Mouse (Mus musculus): ENCODE measurements around the gene Eepd1. TPM values are rescaled to one million over a fixed set of nuclear protein-coding genes. Genes with fewer than 3 reads are reported as not detected.

The Eepd1 gene
- total and polyA plus RNA-seq, 2 experiments from 2014 or later: 13.5 to 16.2 TPM

DNA sequence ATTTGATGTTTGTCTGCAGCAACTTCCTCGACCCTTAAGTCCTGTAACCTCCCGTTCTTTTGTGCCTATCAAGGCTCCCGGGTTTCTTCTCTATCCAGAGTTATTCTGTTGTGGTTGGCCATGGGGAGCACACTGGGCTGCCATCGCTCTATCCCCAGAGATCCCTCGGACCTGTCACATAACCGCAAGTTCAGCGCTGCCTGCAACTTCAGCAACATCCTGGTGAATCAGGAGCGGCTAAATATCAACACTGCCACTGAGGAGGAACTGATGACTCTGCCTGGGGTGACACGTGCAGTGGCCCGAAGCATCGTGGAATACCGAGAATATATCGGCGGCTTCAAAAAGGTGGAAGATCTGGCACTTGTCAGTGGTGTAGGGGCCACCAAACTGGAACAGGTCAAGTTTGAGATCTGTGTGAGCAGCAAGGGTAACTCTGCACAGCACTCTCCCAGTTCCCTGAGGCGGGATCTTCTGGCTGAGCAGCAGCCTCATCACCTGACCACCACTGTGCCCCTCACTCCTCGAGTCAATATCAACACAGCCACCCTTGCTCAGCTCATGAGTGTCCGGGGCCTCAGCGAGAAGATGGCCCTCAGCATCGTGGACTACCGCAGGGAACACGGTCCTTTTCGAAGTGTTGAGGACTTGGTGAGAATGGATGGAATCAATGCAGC, 1.1 kb downstream of the Eepd1 start:
- WGBS: 51% methylated on average over 22 of the region's 22 CpGs

DNA sequence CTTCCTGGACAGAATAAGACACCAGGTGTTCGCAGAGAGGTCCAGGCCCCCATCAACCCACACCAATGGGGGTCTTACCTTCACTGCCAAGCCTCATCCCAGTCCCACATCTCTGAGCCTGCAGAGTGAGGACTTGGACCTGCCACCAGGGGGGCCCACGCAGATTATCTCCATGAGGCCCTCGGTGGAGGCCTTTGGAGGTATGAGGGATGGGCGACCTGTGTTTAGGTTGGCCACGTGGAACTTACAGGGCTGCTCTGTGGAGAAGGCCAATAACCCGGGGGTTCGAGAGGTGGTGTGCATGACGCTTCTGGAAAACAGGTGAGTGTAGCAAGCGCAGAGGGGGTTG, 1.6 kb downstream of the Eepd1 start:
- Histone ChIP-seq H3K9ac (replicated peaks; ENCODE audit: low read length, poor library complexity, severe bottlenecking) (no peak overlapping the region), H3K27me3 (ENCODE audit: insufficient read depth, low read length) (no peaks in the 10 kb centered on the region), H3K4me2 (ENCODE audit: low read depth, low read length, poor library complexity, severe bottlenecking) (peak overlapping the region; percentile 81), H3K36me3 (ENCODE audit: insufficient read depth, low read length) (no peaks in the 10 kb centered on the region), H3K4me3 (ENCODE audit: low read depth, low read length) (peak overlapping the region; percentile 11; the same call in 1 of the 2 replicates), H3K9me3 (ENCODE audit: low read length) (no peaks in the 10 kb centered on the region), H3K4me1 (ENCODE audit: insufficient read depth, low read length) (peaks cover 8% of the 10 kb centered on the region; the same call in 1 of the 2 replicates), H3K27ac (ENCODE audit: low read depth, low read length) (no peak overlapping the region)
- ATAC-seq (ENCODE audit: low FRiP score): no peak
- WGBS: 87% methylated on average over 9 of the region's 9 CpGs
- TF ChIP-seq CTCF (IDR thresholded peaks at IDR 0.05): peak; percentile 38; the same call in 1 of the 2 replicates
- no peak for DNase-seq (ENCODE audit: low spot score)

More for the DNA sequence above, 1.1 kb downstream of the Eepd1 start:
- Histone ChIP-seq H3K4me1 (ENCODE audit: insufficient read depth, low read length) (peaks cover 8% of the 10 kb centered on the region; the same call in 1 of the 2 replicates), H3K36me3 (ENCODE audit: insufficient read depth, low read length) (no peaks in the 10 kb centered on the region), H3K9me3 (ENCODE audit: low read length) (no peaks in the 10 kb centered on the region), H3K27ac (ENCODE audit: low read depth, low read length) (no peak overlapping the region), H3K27me3 (ENCODE audit: insufficient read depth, low read length) (no peaks in the 10 kb centered on the region), H3K4me2 (ENCODE audit: low read depth, low read length, poor library complexity, severe bottlenecking) (peak overlapping the region; percentile 81), H3K9ac (replicated peaks; ENCODE audit: low read length, poor library complexity, severe bottlenecking) (no peak overlapping the region), H3K4me3 (ENCODE audit: low read depth, low read length) (peak overlapping the region; percentile 59)
- no peak for TF ChIP-seq CTCF (IDR thresholded peaks at IDR 0.05)
- no peak for ATAC-seq (ENCODE audit: low FRiP score)
- no peak for DNase-seq (ENCODE audit: low spot score)

DNA sequence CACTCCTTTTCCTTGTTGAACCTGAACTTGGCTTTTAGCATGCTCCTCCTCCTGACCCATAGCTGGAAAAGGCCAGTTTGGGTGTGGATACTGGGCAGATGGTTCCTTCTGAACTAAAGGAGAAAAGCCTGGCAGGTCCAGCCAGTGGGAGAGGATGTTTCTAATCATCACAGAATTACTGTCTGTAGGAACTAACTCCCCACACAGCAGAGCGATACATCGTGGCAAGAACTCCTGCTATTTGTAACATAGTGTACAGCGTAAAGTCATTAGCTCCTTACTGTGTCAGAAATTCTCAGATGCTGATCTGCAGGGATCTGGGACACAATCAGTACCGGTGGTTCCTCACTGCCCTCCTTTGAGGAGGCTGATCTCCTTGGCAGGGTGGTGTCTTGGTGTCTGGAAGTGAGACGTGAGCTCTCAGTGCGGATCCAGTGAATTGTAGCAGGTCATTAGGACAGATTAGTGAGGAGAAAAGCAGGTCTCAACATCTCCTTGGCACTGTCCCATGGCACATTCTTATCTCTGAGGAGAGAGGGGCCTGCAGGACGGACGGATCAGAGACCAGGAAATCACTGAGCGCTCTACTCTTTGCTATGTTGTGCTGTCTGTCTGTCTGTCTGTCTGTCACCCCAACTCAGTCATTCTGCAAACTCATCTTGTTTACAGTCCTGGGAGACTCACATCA, 2.7 kb downstream of the Eepd1 start:
- no peak for TF ChIP-seq CTCF (IDR thresholded peaks at IDR 0.05)
- H3K27ac ChIP-seq (ENCODE audit: low read depth, low read length): no peak overlapping the region
- H3K4me3 ChIP-seq (ENCODE audit: low read depth, low read length): peak overlapping the region; percentile 19; the same call in 1 of the 2 replicates
- DNase-seq (ENCODE audit: low spot score) (no peak), ATAC-seq (ENCODE audit: low FRiP score) (no peak)
- H3K27me3 ChIP-seq (ENCODE audit: insufficient read depth, low read length): no peaks in the 10 kb centered on the region
- H3K4me1 ChIP-seq (ENCODE audit: insufficient read depth, low read length): peaks cover 8% of the 10 kb centered on the region; the same call in 1 of the 2 replicates
- WGBS: 59% methylated on average over 9 of the region's 9 CpGs
- H3K9me3 ChIP-seq (ENCODE audit: low read length): no peaks in the 10 kb centered on the region
- no peak overlapping the region for H3K9ac ChIP-seq (replicated peaks; ENCODE audit: low read length, poor library complexity, severe bottlenecking)
- H3K36me3 ChIP-seq (ENCODE audit: insufficient read depth, low read length): no peaks in the 10 kb centered on the region
- H3K4me2 ChIP-seq (ENCODE audit: low read depth, low read length, poor library complexity, severe bottlenecking): peak overlapping the region; percentile 81

DNA sequence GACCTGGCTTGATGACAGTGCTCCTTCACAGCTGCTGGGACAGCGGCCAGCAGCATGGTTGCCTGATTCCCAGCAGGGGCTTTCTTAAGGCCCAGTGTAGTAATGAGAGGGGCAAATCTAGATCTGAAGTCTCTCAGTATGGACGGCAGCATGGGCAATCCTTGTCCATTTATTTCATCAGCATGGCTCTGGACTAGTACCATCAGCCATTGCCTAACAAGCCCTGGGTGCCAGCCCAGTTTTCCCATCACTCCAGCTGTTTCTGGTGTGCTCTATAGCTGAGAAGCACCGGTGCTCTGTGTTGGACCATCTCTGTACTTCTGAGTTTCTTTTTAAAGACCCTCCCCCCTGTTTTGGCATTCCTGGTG, 3.3 kb downstream of the Eepd1 start:
- no peaks in the 10 kb centered on the region for H3K9me3 ChIP-seq (ENCODE audit: low read length)
- ATAC-seq (ENCODE audit: low FRiP score) (no peak), DNase-seq (ENCODE audit: low spot score) (no peak)
- H3K36me3 ChIP-seq (ENCODE audit: insufficient read depth, low read length): no peaks in the 10 kb centered on the region
- peak overlapping the region; percentile 19; the same call in 1 of the 2 replicates for H3K4me3 ChIP-seq (ENCODE audit: low read depth, low read length)
- TF ChIP-seq CTCF (IDR thresholded peaks at IDR 0.05): no peak
- peak overlapping the region; percentile 81 for H3K4me2 ChIP-seq (ENCODE audit: low read depth, low read length, poor library complexity, severe bottlenecking)
- no peak overlapping the region for H3K9ac ChIP-seq (replicated peaks; ENCODE audit: low read length, poor library complexity, severe bottlenecking)
- 52% methylated on average over 3 of the region's 3 CpGs for WGBS
- no peaks in the 10 kb centered on the region for H3K27me3 ChIP-seq (ENCODE audit: insufficient read depth, low read length)
- peaks cover 8% of the 10 kb centered on the region; the same call in 1 of the 2 replicates for H3K4me1 ChIP-seq (ENCODE audit: insufficient read depth, low read length)
- H3K27ac ChIP-seq (ENCODE audit: low read depth, low read length): no peak overlapping the region

DNA sequence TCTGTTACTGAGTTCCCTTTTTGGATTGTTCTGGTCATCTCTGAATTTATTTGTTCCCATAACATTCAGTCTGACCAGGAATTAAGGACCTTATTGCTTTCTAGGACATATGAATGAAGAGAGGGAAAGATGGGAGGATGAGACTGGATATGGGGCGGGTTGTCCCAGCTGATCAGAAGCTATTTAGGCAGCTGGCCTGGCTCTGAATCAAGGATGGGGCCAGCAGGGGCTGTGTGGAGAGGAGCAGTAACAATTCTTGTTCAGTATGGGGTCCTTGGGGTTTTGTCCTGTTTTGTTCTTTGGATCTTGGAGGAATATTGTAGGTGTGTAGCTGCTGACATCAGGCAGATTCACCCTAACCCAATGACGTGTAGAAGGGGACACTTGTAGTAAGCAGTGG, 3.7 kb downstream of the Eepd1 start:
- peak overlapping the region; percentile 81 for H3K4me2 ChIP-seq (ENCODE audit: low read depth, low read length, poor library complexity, severe bottlenecking)
- H3K9ac ChIP-seq (replicated peaks; ENCODE audit: low read length, poor library complexity, severe bottlenecking): no peak overlapping the region
- 75% methylated on average over 2 of the region's 2 CpGs for WGBS
- no peak overlapping the region for H3K27ac ChIP-seq (ENCODE audit: low read depth, low read length)
- no peaks in the 10 kb centered on the region for H3K36me3 ChIP-seq (ENCODE audit: insufficient read depth, low read length)
- peak overlapping the region; percentile 19; the same call in 1 of the 2 replicates for H3K4me3 ChIP-seq (ENCODE audit: low read depth, low read length)
- TF ChIP-seq CTCF (IDR thresholded peaks at IDR 0.05): no peak
- peaks cover 8% of the 10 kb centered on the region; the same call in 1 of the 2 replicates for H3K4me1 ChIP-seq (ENCODE audit: insufficient read depth, low read length)
- no peak for ATAC-seq (ENCODE audit: low FRiP score)
- H3K9me3 ChIP-seq (ENCODE audit: low read length): no peaks in the 10 kb centered on the region
- H3K27me3 ChIP-seq (ENCODE audit: insufficient read depth, low read length): no peaks in the 10 kb centered on the region
- no peak for DNase-seq (ENCODE audit: low spot score)

DNA sequence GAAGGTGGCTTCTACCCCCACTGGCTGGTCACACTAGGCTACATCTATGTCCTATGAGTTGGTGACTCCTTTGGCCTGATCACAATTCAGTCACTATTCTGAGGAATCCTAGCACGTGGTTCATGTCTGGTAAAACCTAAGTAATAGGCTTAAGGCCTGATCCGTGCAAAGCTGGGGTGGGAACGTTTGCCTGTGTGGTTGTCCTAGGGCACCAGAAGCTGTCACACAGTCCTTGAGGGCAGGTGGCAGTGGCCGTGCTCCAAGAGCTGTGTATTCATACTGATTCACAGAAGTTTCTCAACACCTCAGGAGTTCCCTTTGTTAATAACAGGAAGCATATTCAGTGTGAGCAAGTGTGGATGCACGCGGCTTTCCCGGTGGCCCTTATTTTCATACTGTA, 4.1 kb downstream of the Eepd1 start:
- H3K9ac ChIP-seq (replicated peaks; ENCODE audit: low read length, poor library complexity, severe bottlenecking): no peak overlapping the region
- no peaks in the 10 kb centered on the region for H3K27me3 ChIP-seq (ENCODE audit: insufficient read depth, low read length)
- no peak overlapping the region for H3K27ac ChIP-seq (ENCODE audit: low read depth, low read length)
- H3K4me3 ChIP-seq (ENCODE audit: low read depth, low read length): no peak overlapping the region
- no peak for TF ChIP-seq CTCF (IDR thresholded peaks at IDR 0.05)
- ATAC-seq (ENCODE audit: low FRiP score) (no peak), DNase-seq (ENCODE audit: low spot score) (no peak)
- peak overlapping the region; percentile 81; the same call in 1 of the 2 replicates for H3K4me2 ChIP-seq (ENCODE audit: low read depth, low read length, poor library complexity, severe bottlenecking)
- H3K9me3 ChIP-seq (ENCODE audit: low read length): no peaks in the 10 kb centered on the region
- WGBS: 48% methylated on average over 7 of the region's 7 CpGs
- H3K36me3 ChIP-seq (ENCODE audit: insufficient read depth, low read length): no peaks in the 10 kb centered on the region
- H3K4me1 ChIP-seq (ENCODE audit: insufficient read depth, low read length): peaks cover 8% of the 10 kb centered on the region; the same call in 1 of the 2 replicates
